Mouse (Mus musculus) limb, embryonic 12.5 days (tissue): Measurements from ENCODE around the gene Fcgr1. TPM values are rescaled to one million over a fixed set of nuclear protein-coding genes. Genes with fewer than 3 reads are reported as not detected.
"Not testable (repeated sequence)": the region's sequence is repeated elsewhere in the genome, so short reads cannot be mapped to it uniquely, and the experiment has no call there.

Source experiments
- ATAC-seq: fragments of 200-750 bp; cut with Nextera tagmentation; 2 replicates; pipeline ENCODE4 v1.8.0; 2017; ENCODE audit warnings: low read depth, moderate TSS enrichment; ENCODE audit not compliant: insufficient number of reproducible peaks, insufficient read depth, low FRiP score, low TSS enrichment
- H3K27ac ChIP-seq: fragments of 300-500 bp; sonication (generic); 2 replicates; pipeline ENCODE4 v1.5.1; 2016; ENCODE audit warnings: mild to moderate bottlenecking, moderate library complexity
- H3K27me3 ChIP-seq: fragments of 300-500 bp; sonication (generic); 2 replicates; pipeline ENCODE4 v1.6.1; 2016; ENCODE audit warnings: mild to moderate bottlenecking, moderate library complexity
- H3K36me3 ChIP-seq: fragments of 300-500 bp; sonication (generic); 2 replicates; pipeline ENCODE4 v1.6.1; 2016; ENCODE audit warnings: mild to moderate bottlenecking, moderate library complexity
- H3K4me1 ChIP-seq: fragments of 300-500 bp; sonication (generic); replicated peaks from 2 replicates; pipeline ENCODE4 v1.6.1; 2016
- H3K4me2 ChIP-seq: fragments of 300-500 bp; sonication (generic); 2 replicates; pipeline ENCODE4 v1.6.1; 2016; ENCODE audit warnings: mild to moderate bottlenecking, moderate library complexity
- H3K4me3 ChIP-seq: fragments of 300-500 bp; sonication (generic); replicated peaks from 2 replicates; pipeline ENCODE4 v1.5.1; 2016; ENCODE audit warnings: mild to moderate bottlenecking
- H3K9ac ChIP-seq: fragments of 300-500 bp; sonication (generic); replicated peaks from 2 replicates; pipeline ENCODE4 v1.6.1; 2016; ENCODE audit warnings: mild to moderate bottlenecking, moderate library complexity
- H3K9me3 ChIP-seq: fragments of 300-500 bp; sonication (generic); 2 replicates; pipeline ENCODE4 v1.6.1; 2016; ENCODE audit warnings: mild to moderate bottlenecking, moderate library complexity
- WGBS: fragments of 180-500 bp; shearing (Covaris S2); methylation state at CpG from one replicate; pipeline ENCODE4 v1.1.7; 2016; 5-methylcytosine and 5-hydroxymethylcytosine counted together
- polyA plus RNA-seq: library from polyadenylated mRNA; unstranded; fragments of >200 nt; fragmentation: Nextera tagmentation; extraction: Ambion mirVana; gene quantifications from 2 replicates; pipeline ENCODE4 v1.2.1, GENCODE M21; 2016

Fcgr1 gene
- polyA plus RNA-seq, 1 experiment from 2014 or later: 0.94 TPM

DNA sequence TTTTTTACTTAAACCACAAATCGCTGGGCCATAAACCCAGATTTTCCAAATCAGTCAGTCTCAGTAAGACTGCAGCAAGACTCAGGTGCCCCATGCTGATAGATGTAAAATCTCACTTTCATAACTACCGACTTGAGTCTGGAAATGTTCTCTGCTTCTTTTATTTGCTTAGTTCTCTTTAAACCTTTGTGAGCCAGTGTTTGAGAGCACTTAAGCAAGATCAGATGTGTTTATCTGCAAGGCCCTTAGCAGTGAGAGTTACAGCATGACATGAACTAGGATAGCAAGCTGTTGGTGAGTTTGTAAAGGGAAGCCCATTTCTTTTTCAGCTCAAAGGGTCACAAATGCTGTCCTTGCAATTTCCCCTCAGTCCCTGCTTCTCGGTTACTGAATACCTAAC, 36.6 kb downstream of the Fcgr1 start:
- peaks cover 12% of the 10 kb centered on the region; the same call in 1 of the 2 replicates for H3K27me3 ChIP-seq
- no peak for ATAC-seq
- H3K9ac ChIP-seq: no peak overlapping the region
- H3K36me3 ChIP-seq: no peaks in the 10 kb centered on the region
- WGBS: 59% methylated on average over 3 of the region's 3 CpGs
- peaks cover 9% of the 10 kb centered on the region for H3K4me1 ChIP-seq
- no peaks in the 10 kb centered on the region for H3K9me3 ChIP-seq
- H3K4me3 ChIP-seq: no peak overlapping the region
- H3K27ac ChIP-seq: no peak overlapping the region
- no peak overlapping the region for H3K4me2 ChIP-seq

DNA sequence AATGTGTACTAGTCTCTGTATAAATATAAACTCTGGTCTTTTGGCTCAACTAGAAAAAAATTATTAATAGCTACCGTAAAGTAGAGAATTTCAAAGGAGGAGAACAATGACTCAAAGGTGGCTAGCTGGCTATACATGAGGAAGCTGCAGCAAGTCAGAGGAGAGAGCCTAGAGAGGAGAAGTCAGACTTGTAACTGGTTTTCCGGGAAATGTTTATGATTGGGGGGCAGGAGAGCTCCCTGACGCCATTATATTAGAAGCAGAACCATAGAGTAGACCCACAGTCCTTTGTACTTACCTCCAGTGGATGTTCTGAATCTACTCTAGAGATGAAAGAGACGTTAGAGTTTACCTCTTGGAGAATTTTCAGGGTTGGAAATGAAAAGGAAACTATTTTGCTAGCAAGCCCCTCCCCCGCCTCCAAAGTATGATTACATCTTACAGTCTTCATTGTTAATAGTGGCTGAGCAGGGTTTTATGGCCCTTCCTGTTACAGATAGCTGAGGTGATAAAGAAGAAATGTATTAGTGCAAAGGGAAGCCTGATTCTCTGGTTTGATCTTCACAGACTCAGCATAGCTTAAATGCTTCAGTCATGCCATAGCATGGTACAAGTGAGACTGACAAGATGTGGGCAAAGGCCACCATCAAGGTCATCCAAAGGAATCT, 37.7 kb downstream of the Fcgr1 start:
- ATAC-seq: no peak
- peaks cover 4% of the 10 kb centered on the region for H3K4me1 ChIP-seq
- H3K4me2 ChIP-seq: no peak overlapping the region
- H3K27me3 ChIP-seq: peaks cover 12% of the 10 kb centered on the region; the same call in 1 of the 2 replicates
- H3K9ac ChIP-seq: no peak overlapping the region
- H3K27ac ChIP-seq: no peak overlapping the region
- no peaks in the 10 kb centered on the region for H3K9me3 ChIP-seq
- no peak overlapping the region for H3K4me3 ChIP-seq
- 72% methylated on average over 5 of the region's 5 CpGs for WGBS
- no peaks in the 10 kb centered on the region for H3K36me3 ChIP-seq

DNA sequence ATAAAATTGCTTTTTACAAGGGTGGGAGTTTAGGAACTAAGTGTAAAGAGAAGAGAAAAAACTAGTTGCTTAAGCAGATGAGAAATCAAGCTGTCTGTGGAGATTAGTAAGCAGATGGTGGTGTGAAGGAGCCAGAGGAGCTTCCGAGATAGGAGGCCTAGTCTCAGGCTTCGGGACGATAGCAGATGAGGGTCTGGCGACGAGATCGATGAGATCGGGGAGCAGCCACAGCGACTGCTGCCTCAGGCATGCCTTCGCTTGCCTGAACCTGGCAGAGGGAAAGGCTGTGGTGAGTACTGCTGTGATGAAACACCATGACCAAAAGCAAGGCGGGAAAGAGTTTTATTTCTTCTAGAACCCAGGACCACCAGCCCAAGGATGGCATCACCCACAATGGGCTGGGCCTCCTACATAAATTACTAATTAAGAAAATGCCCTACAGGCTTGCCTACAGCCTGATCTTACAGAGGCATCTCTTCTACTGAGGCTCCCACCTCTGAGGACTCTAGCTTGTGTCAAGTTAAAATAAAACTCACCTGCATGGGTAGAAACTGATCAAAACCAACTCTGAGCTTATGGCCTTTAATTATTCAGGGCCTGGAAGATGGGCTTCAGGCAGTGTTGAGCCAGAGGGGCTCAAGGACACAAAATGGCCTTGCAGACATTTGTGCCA, 39.0 kb downstream of the Fcgr1 start:
- WGBS: 40% methylated on average over 10 of the region's 10 CpGs

DNA sequence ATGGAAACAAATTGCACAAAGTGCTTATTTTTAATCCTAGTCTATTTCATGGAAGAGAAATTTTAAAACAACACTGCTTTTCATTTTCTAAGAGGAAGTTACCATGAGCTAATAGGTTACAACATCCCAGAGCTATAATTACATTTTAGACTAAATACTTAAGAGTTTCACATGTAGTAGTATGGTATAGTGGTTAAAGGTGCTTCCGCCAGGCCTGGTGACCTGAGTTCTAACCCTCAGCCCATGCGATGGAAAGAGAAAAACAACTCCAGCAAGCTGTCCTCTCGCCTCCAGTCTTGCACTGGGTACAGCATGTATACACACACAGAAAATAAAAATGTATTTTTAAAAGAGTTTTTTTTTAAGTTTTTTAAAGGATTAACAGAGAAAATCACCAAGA, 42.0 kb downstream of the Fcgr1 start:
- Histone ChIP-seq H3K4me2 (no peak overlapping the region), H3K27ac (no peak overlapping the region), H3K9me3 (no peaks in the 10 kb centered on the region), H3K36me3 (no peaks in the 10 kb centered on the region), H3K4me1 (peaks cover 32% of the 10 kb centered on the region), H3K27me3 (peaks cover 12% of the 10 kb centered on the region; the same call in 1 of the 2 replicates), H3K4me3 (no peak overlapping the region), H3K9ac (no peak overlapping the region)
- no peak for ATAC-seq
- 81% methylated on average over 3 of the region's 3 CpGs for WGBS

More for the DNA sequence above, 39.0 kb downstream of the Fcgr1 start:
- no peak for ATAC-seq
- H3K4me3 ChIP-seq: no peak overlapping the region
- peaks cover 12% of the 10 kb centered on the region; the same call in 1 of the 2 replicates for H3K27me3 ChIP-seq
- H3K4me2 ChIP-seq: no peak overlapping the region
- H3K36me3 ChIP-seq: no peaks in the 10 kb centered on the region
- peaks cover 16% of the 10 kb centered on the region for H3K4me1 ChIP-seq
- H3K9ac ChIP-seq: no peak overlapping the region
- H3K9me3 ChIP-seq: no peaks in the 10 kb centered on the region
- H3K27ac ChIP-seq: no peak overlapping the region

DNA sequence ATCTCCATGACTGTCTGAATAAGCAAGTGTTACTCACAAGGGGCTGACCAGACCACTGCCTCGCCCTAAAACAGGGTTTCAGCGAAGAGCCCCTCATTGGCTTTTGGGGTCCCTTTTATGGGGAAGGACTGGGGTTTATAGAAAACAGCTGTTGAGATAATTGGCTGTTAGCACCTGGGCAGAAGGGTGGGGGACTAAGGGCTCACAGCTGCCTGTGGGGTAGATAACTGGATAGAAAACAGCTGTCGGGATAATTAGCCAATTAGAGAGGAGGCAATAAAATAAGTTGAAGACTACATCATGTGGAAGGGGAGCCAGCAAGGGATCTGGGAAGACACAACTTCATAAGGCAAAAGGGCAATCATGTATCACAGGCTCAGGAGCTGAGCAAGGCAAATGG, 42.9 kb downstream of the Fcgr1 start:
- WGBS: 7% methylated on average over 3 of the region's 3 CpGs
- Histone ChIP-seq H3K9ac (no peak overlapping the region), H3K36me3 (no peaks in the 10 kb centered on the region)

DNA sequence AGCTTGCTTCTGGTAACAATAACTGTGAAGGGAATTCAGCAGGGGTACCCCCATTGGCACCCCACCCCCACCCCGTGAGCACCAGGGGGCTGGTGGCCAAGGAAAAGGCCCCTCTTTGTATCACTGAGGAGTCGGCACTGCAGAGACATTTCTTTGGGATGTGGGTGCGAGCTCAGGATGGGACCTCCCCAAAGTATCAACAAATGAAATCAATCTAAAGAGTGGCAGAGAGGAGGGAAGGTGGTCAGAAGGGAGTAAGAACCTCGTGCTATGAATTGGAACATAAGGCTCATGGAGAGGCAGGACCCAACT, 44.8 kb downstream of the Fcgr1 start:
- Histone ChIP-seq H3K9me3 (no peaks in the 10 kb centered on the region), H3K4me1 (peaks cover 38% of the 10 kb centered on the region), H3K4me2 (peak overlapping the region; percentile 59), H3K27ac (peak overlapping the region; percentile 18; the same call in 1 of the 2 replicates), H3K36me3 (no peaks in the 10 kb centered on the region), H3K9ac (no peak overlapping the region), H3K27me3 (peaks cover 11% of the 10 kb centered on the region; the same call in 1 of the 2 replicates), H3K4me3 (peak overlapping the region; percentile 46; the same call in 1 of the 2 replicates)
- 50% methylated on average over 4 of the region's 4 CpGs for WGBS
- no peak for ATAC-seq

More for the DNA sequence above, 42.9 kb downstream of the Fcgr1 start:
- H3K4me2 ChIP-seq: peak overlapping the region; percentile 30
- H3K4me1 ChIP-seq: peaks cover 32% of the 10 kb centered on the region
- H3K27ac ChIP-seq: 0 out of 2 replicates have a peak overlapping the region, but pooled peaks have one; percentile 17
- peaks cover 12% of the 10 kb centered on the region; the same call in 1 of the 2 replicates for H3K27me3 ChIP-seq
- H3K4me3 ChIP-seq: no peak overlapping the region
- H3K9me3 ChIP-seq: no peaks in the 10 kb centered on the region
- no peak for ATAC-seq

DNA sequence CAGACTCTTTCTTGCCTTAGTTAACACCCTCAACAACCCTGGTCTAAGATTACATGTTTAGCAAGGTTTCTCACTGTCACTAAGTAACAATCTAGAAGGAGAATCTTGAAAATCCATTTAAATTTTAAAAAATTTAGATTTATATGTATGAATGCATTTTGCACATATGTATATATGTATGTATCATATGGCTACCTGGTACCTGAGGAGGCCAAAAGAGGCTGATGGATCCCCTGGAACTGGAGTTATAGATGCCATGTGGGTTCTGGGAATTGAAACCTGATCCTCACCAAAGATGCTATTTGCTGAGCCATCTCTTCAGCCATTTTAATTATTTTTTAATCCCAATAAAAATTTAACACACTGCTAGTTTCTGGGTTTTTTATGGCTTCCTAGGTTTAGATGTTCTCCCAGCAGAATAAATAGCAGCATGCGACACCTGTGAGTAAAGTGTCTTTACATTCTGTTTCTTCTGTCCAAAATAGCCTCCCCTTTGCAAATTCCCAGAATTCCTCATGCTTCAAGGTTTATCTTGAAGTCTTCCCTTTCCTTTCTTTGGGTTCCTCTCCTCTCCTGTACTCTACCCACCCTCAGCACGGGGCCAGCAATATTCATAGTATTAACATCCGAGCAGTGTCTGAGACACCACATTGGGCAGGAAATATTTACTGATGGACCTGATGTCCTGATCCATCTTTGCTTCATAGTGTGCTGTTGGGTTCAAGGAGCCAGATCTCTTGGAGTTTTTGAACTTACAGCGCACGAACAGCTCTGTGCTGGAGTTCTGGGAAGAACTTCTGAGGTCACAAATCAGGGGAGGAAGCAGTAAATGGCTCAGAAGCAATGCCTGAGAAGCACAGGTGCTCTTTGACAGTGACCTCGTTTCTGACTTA, 45.4 kb downstream of the Fcgr1 start:
- Histone ChIP-seq H3K27ac (peak overlapping the region; percentile 18; the same call in 1 of the 2 replicates), H3K27me3 (peaks cover 6% of the 10 kb centered on the region; the same call in 1 of the 2 replicates), H3K36me3 (no peaks in the 10 kb centered on the region), H3K4me3 (peak overlapping the region; percentile 46), H3K9ac (no peak overlapping the region; the same call in 1 of the 2 replicates), H3K4me2 (peak overlapping the region; percentile 59), H3K4me1 (peaks cover 44% of the 10 kb centered on the region), H3K9me3 (no peaks in the 10 kb centered on the region)
- 39% methylated on average over 6 of the region's 6 CpGs for WGBS
- no peak for ATAC-seq

DNA sequence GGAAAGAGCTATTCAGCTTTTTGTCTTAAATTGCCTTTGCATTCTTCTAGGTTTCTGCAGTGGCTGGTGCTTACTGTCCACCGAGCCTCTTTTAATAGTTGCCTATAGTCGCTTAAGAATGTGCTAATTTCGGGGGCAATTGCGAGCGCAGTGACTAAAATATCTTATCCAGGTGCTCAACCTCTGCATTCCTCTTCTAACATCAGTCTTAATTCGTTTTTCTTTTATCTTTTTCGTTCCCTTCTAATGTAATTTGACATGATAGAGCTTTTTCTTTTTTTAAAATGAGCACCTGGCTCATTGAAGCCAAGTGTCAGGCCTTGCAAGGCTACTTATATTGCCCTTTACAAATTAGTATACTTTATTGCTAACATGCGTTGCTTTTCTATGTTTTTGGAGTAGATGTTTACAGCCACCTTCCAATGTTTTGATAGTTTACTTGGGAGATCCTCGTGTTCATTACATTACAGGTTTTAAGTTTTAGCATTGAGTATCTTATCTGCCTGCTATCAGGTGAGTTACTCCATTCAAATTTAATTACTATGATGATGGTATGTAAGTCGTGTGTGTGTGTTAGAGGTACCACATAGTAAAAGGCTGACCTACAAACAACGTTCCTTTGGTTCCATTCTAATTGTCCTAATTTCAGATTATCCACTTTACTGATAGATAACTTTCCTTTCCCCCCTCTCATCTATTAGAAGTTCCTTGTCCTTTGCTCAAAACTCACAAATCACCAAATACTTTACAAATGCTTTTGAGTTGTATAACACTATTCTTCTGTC, 46.2 kb downstream of the Fcgr1 start:
- H3K9me3 ChIP-seq: no peaks in the 10 kb centered on the region
- H3K4me2 ChIP-seq: peak overlapping the region; percentile 59
- peak overlapping the region; percentile 46 for H3K4me3 ChIP-seq
- no peak for ATAC-seq
- no peaks in the 10 kb centered on the region for H3K36me3 ChIP-seq
- H3K4me1 ChIP-seq: peaks cover 51% of the 10 kb centered on the region
- H3K9ac ChIP-seq: peak overlapping the region; percentile 71
- no peaks in the 10 kb centered on the region for H3K27me3 ChIP-seq
- WGBS: 3% methylated on average over 11 of the region's 11 CpGs
- H3K27ac ChIP-seq: peak overlapping the region; percentile 74; the same call in 1 of the 2 replicates

DNA sequence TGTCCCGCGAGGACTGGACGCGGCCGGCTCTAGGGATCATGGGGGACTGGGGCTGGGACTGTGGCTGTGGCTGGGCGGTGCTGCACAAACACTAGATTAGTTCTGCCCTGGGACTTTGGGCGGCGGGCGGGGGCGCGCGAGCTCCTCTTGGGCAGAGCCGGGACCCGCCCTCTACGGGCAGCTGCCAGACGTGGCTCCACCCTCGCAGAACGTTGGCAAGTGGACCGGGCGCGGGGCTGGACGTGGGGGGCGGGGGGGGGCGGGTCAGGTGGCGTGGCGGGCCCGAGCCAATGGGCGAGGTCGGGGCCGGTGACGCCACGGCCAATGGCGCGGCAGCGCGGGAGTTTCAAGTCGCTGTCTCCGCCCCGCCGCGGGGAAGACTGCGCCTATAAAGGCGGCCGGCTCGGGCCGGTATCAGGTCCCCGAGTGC, 47.3 kb downstream of the Fcgr1 start, which contains the start of gene Hist2h3c1:
Hist2h3c1 (plus strand) TSS at position 259 of the 430 bp plus-strand sequence.
- H3K36me3 ChIP-seq, H3K27me3 ChIP-seq, H3K9me3 ChIP-seq: not testable (repeated sequence)
- WGBS: no CpG with 5 or more reads among the region's 47 CpGs
- peak within 1 kb of the TSS; percentile 46 for H3K4me3 ChIP-seq
- peak within 1 kb of the TSS; percentile 82 for H3K27ac ChIP-seq
- ATAC-seq: peak; percentile 94
- H3K4me2 ChIP-seq: peak within 1 kb of the TSS; percentile 59
- peak within 1 kb of the TSS; percentile 71 for H3K9ac ChIP-seq
- peaks cover 55% of the 10 kb centered on the region for H3K4me1 ChIP-seq

DNA sequence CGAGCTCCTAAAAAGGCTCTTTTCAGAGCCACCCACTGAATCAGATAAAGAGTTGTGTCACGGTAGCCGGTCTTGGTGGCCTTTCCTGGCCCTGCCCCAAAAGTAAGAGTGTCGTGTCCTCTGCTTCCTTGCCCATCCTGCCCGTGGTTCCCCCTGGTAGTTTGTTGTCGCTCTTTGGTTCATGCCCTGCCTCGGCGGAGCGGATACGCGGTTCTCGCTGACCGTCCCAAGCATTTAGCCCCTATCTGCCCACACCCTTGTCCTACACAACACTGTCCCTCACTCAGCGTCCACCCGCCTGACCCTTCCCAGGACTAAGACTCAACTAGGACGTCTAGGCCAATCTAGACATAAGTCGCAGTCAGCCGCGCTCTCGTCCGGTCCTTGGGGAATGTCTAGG, 47.8 kb downstream of the Fcgr1 start:
- H3K27ac ChIP-seq: peak overlapping the region; percentile 82
- not testable (repeated sequence) for H3K27me3 ChIP-seq, ATAC-seq, H3K36me3 ChIP-seq, H3K9me3 ChIP-seq
- WGBS: under 1% methylated on average over 10 of the region's 21 CpGs
- H3K4me1 ChIP-seq: peaks cover 53% of the 10 kb centered on the region
- peak overlapping the region; percentile 34 for H3K4me3 ChIP-seq
- H3K4me2 ChIP-seq: 0 out of 2 replicates have a peak overlapping the region, but pooled peaks have one; percentile 40
- H3K9ac ChIP-seq: peak overlapping the region; percentile 53; the same call in 1 of the 2 replicates
